Mouse (Mus musculus) embryo, embryonic 9.5 days (tissue): ENCODE results near the gene Paox.
A peak's percentile ranks its signal among the peaks of the same experiment; 100 is the strongest.
"Not testable (repeated sequence)": the region's sequence is repeated elsewhere in the genome, so short reads cannot be mapped to it uniquely, and the experiment has no call there.

Experiments
- DNase-seq: peaks from one replicate; pipeline ENCODE4 v3.0.0-alpha.2; 2017; ENCODE audit errors: extremely low spot score

Gene Paox

DNA sequence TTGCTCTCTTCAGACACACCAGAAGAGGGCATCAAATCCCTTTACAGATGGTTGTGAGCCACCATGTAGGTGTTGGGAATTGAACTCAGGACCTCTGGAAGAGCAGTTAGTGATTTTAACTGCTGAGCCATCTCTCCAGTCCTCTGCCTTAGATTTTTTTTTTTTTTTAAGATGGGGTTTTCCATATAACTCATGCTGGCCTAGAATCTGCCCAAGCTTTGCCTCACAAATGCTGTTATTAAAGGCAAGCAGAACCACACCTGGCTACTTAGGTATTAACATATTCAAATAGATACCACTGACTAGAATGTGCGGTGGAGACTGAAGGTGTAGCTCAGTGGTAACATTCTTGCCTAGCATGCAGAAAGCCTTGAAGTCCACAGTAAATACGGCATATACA, 4.9 kb downstream of the Paox start:
- no peak for DNase-seq

DNA sequence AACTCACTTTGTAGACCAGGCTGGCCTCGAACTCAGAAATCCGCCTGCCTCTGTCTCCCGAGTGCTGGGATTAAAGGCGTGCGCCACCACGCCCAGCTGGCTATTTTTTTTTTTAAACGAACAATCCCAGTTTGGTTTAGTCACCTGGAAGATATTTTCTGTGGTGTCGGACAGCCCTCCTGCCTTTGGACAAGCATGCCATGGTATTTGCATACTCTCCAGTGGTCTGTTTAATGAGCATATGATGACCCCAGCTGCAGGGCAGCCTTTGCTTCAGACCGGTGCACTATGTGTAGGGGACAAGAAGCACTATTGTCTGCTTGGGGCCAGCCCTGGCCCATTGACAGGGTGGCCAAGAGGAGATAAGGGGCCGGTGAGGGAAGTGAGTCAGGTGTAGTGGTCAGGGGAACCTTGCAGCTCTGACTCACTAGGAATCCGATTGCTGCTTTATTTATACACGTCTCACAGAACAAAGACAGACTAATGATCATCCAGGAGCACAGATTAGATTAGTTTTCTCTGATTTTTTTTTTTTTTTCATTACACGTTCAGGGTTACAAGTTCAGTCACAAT, 5.8 kb downstream of the Paox start:
- no peak for DNase-seq

DNA sequence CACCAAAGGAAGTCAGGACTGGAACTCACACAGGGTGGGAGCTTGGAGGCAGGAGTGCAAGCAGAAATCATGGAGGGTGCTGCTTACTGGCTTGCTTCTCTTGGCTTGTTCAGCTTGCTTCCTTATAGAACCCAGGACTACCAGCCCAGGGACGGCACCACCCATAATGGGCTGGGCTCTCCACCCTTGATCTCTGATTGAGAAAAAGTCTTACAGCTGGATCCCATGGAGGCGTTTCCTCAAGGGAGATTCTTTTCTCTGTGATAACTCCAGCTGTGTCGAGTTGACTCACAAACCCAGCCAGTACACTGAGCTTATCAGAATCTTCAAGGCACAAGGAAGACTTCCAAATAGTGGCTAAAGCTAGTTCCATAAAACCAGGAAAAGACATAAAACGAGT, 7.2 kb downstream of the Paox start:
- DNase-seq = no peak

- no peak for DNase-seq
Observed at GRCm38 (mm10) chr7:140124382-140124781, 8.8 kb downstream of the Paox start.

- peak; percentile 97 for DNase-seq
Observed at GRCm38 (mm10) chr7:140125278-140126021, 9.9 kb downstream of the Paox start.

DNA sequence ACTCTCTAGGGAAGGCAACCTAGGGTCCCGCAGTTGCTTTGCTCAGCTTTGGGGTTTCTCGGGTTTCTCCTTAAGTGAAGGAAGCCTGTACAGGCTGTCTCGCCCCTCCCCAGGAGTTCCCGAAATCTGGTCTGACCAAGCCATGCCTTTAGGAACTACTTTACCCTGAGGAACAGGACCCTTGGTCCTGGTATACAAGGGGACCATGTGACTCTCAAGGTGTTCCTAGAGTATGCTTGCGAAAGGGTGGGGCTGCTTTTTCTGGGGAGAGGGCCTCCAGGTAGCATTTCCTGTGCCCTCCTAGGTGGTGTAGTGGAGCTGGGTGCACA, 10.4 kb downstream of the Paox start:
- DNase-seq = no peak

GRCm38 (mm10) chr7:140126934-140127333, 11.3 kb downstream of the Paox start:
- no peak for DNase-seq

GRCm38 (mm10) chr7:140127911-140128310, 12.3 kb downstream of the Paox start:
- DNase-seq = no peak

DNA sequence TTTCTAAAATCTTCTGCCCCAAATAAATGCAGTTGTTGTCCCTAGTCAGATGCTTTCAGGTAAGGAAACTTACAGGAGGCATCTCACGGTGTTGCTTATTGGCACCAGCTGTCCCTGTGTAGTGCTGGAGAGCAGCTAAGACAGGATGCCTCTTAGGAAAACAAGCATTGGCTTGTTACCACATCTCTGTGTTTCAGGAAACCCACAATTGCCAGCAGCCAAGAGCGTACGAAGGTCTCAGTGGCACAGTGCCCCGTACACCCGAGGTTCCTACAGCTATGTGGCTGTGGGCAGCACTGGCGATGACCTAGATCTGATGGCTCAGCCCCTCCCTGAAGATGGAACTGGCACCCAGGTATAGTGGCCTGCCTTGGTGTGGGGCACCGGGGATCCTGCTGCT, 16.6 kb downstream of the Paox start:
- not testable (repeated sequence) for DNase-seq

DNA sequence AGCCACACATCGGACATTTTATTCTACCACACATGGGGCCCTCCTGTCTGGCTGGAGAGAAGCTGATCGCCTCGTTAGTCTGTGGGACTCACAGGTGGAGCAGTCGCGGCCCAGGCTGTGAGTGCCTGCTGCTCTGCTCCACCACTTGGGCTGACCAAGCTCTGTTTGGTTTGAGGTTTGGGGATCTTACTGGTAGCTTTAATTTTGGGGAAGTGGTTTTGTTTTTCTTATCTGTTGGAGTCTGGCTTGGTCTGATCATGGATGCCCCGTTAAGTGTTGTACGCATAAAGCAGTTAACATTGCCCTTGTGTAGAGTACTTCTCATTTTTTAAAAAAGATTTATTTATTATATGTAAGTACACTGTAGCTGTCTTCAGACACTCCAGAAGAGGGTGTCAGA, 18.4 kb downstream of the Paox start:
- DNase-seq = not testable (repeated sequence)

GRCm38 (mm10) chr7:140135106-140135770, 19.6 kb downstream of the Paox start:
- DNase-seq = no peak

DNA sequence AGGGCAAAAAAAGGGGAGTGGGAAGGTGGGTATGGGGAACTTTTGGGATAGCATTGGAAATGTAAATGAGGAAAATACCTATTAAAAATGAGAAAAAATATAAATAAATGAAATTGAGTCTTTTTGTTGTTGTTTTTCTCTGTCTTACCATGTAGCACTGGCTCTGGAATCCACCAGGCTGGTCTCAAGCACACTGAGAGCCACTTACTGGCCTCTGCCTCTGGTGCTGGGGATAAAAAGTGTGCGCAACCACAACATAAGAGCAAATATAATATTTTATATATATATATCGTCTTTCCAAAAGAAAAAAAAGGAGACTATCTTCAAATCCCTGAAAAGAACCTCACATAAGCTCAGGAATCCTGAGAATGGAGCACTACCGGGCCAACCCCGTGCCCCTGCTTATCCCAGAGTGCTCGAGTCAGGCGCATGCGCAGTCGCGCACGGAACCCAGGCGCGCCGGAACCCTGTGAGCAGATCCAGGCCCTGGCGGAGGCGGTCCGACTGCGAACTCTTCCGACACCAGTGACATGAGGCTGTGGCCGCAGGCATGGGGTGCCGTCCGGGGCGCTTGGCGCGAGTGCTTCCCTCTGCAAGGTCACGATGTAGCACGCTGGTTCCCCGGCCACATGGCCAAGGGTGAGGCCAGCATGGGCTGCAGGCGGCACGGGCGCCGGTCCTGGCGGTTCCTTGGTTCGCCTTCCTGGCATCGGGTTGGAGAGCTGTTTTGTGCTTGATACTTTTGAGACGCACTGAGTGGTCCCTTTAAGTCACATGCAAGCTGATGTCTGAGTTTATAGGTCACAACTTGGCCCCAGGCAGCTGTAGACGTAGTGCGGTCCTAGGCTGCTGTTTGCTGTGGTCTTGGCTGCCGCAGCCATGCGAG, 21.8 kb downstream of the Paox start, which contains the start of gene Mtg1:
Mtg1 (plus strand) TSS at position 430 of the 886 bp plus-strand sequence.
- peak; percentile 95 for DNase-seq

GRCm38 (mm10) chr7:140138021-140138310, 22.4 kb downstream of the Paox start:
- DNase-seq = no peak

- DNase-seq = peak; percentile 47
Observed at GRCm38 (mm10) chr7:140141350-140141749, 25.8 kb downstream of the Paox start.

DNA sequence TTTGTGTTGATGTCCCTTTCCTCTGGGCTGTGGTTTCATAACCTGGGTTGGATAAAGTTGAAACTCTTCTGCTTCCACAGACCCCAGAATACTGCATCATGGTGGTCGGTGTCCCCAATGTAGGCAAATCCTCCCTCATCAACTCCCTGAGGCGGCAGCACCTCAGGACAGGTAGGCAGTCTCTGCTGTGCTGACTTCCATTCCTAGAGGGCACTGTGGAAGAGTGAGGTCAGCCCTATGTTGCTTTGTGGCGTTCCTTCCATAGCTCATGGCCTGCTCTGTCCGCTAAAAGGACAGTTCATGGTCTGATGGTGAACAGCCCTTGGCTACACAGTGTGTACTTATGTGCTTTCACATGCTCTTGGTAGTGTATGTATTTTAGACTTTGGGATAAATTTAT, 29.0 kb downstream of the Paox start:
- no peak for DNase-seq

GRCm38 (mm10) chr7:140153383-140153782, 37.8 kb downstream of the Paox start:
- peak; percentile 38 for DNase-seq

DNA sequence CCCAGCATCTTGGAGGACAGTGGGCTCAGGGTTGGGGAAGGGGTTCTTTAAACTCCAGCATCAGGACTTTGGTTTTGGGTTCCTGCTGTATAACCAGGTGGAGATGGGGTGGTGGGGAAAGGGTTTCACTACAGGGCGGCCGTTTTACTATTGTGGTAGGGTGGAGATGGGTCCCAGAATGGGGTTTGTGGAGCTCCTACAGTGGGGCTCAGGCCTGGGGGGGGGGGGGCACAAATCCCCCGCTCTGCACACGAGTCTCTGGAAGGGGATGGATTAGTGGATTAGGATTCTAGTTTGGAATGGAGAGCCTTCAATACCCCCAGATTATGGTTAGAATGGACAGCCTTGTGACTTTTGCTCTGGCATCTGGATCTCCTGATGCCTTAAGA, 38.2 kb downstream of the Paox start:
- no peak for DNase-seq

DNA sequence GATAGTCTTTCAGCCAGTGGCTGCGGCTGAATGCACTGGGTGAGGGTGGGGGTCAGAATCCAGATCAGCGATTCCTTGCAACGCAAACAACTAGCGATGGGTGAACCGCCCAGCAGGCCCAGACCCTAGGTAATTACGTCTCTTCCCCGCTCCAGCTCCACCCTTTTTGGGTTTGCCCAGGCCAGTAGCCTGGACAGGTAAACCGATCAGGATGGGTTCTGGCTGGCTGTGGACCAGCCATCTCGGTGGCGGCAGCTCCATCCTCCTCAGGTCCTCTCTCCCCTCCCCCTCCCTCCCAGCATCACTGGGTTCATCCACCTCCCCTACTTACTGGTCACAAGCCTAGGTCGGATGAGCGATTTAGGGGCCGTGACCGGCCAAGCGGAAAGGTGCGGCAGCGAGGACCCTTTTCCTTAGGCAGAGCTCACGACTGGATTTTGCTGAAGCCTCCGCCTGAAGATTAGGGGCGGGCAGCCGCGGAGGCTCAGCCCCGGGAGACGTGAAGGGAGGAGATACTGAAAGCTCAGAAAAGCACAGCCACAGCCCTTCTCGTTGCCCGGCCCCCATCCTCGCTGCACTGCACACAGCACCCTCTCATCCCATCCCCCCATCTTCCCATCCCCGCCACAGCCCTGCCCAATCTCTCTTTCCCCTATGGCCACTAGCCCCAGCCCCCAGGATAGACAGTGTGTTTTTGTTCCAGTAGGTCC, 38.8 kb downstream of the Paox start, which contains the start of gene Sprn:
Sprn (minus strand) TSS at position 660 of the 710 bp plus-strand sequence.
- peak; percentile 27 for DNase-seq

- DNase-seq = no peak
Observed at GRCm38 (mm10) chr7:140160363-140160762, 44.8 kb downstream of the Paox start.

DNA sequence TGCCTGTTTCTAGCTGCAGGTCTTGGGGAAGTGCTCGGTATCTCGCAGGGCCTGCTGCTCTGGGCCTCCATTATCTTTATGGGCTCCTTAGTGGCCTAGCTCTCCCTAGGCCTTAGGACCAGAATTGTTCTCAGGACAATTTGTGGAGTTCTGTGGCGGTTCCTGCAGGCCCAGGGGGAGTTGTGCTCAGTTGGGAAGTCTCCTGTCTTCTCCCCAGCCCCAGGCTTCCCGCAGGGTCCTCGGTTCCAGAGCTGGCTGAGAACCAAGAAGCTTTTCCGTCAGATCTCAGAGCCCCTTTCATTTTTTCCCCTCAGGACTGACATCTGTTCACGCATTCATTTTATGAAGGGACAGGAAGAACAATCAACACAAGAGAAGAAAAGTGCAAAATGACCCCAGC, 49.1 kb downstream of the Paox start, which contains the start of gene Olfr522:
Olfr522 (minus strand) TSS at position 101 of the 400 bp plus-strand sequence.
- DNase-seq = no peak

GRCm38 (mm10) chr7:140167950-140168349, 52.4 kb downstream of the Paox start:
- no peak for DNase-seq

- no peak for DNase-seq
Observed at GRCm38 (mm10) chr7:140169386-140169785, 53.8 kb downstream of the Paox start.
